Mouse (Mus musculus): ENCODE data around the gene Mipol1. TPM values are rescaled to one million over a fixed set of nuclear protein-coding genes. Genes with fewer than 3 reads are reported as not detected.
A peak's percentile ranks its signal among the peaks of the same experiment; 100 is the strongest.
"Not testable (repeated sequence)": the region's sequence is repeated elsewhere in the genome, so short reads cannot be mapped to it uniquely, and the experiment has no call there.

Gene Mipol1
- total RNA-seq (2022): 1 to 10 TPM; 2.9 to 6.3 (median 4.0) TPM

- peak; percentile 83 for DNase-seq (ENCODE audit: low spot score)
These were observed at the start of gene Mipol1, which contains the start of gene Prps1l3 for GRCm38 (mm10) chr12:57230192-57230706. TSS of gene Mipol1 (plus strand) at chr12:57230427. TSS of gene Prps1l3 (plus strand) at chr12:57230412.

- no peak for DNase-seq (ENCODE audit: low spot score)
These were observed 45.7 kb upstream of the Mipol1 start for GRCm38 (mm10) chr12:57184401-57185147.

- no peak for DNase-seq (ENCODE audit: low spot score)
These were observed 44.8 kb upstream of the Mipol1 start for GRCm38 (mm10) chr12:57185475-57185874.

- no peak for DNase-seq (ENCODE audit: low spot score)
These were observed 44.1 kb upstream of the Mipol1 start for GRCm38 (mm10) chr12:57186126-57186525.

- no peak for DNase-seq (ENCODE audit: low spot score)
These were observed 43.2 kb upstream of the Mipol1 start for GRCm38 (mm10) chr12:57187032-57187431.

- no peak for DNase-seq (ENCODE audit: low spot score)
These were observed 35.6 kb upstream of the Mipol1 start for GRCm38 (mm10) chr12:57194609-57195008.

- DNase-seq (ENCODE audit: low spot score): no peak
These were observed 34.0 kb upstream of the Mipol1 start for GRCm38 (mm10) chr12:57196286-57196607.

GRCm38 (mm10) chr12:57196608-57197362 is 33.4 kb upstream of the Mipol1 start:
- peak; percentile 4 for DNase-seq (ENCODE audit: low spot score)

- no peak for DNase-seq (ENCODE audit: low spot score)
These were observed 32.7 kb upstream of the Mipol1 start, which contains the start of gene Slc25a21 for GRCm38 (mm10) chr12:57197363-57198026. TSS of gene Slc25a21 (minus strand) at chr12:57197472.

- DNase-seq (ENCODE audit: low spot score): no peak
These were observed 32.0 kb upstream of the Mipol1 start for GRCm38 (mm10) chr12:57198269-57198668.

GRCm38 (mm10) chr12:57199427-57199826 is 30.8 kb upstream of the Mipol1 start:
- DNase-seq (ENCODE audit: low spot score): no peak

GRCm38 (mm10) chr12:57201901-57202300 is 28.3 kb upstream of the Mipol1 start:
- no peak for DNase-seq (ENCODE audit: low spot score)

GRCm38 (mm10) chr12:57204276-57204851 is 25.9 kb upstream of the Mipol1 start:
- no peak for DNase-seq (ENCODE audit: low spot score)

GRCm38 (mm10) chr12:57211353-57212311 is 18.6 kb upstream of the Mipol1 start:
- DNase-seq (ENCODE audit: low spot score): no peak

GRCm38 (mm10) chr12:57212463-57212862 is 17.8 kb upstream of the Mipol1 start:
- not testable (repeated sequence) for DNase-seq (ENCODE audit: low spot score)

GRCm38 (mm10) chr12:57226411-57226810 is 3.8 kb upstream of the Mipol1 start:
- no peak for DNase-seq (ENCODE audit: low spot score)

- DNase-seq (ENCODE audit: low spot score): no peak
These were observed 2.5 kb upstream of the Mipol1 start for GRCm38 (mm10) chr12:57227776-57228175.

- no peak for DNase-seq (ENCODE audit: low spot score)
These were observed 524 bp upstream of the Mipol1 start for GRCm38 (mm10) chr12:57229703-57230102.

- no peak for DNase-seq (ENCODE audit: low spot score)
These were observed 1.1 kb downstream of the Mipol1 start for GRCm38 (mm10) chr12:57231085-57231875.

GRCm38 (mm10) chr12:57233386-57233785 is 3.2 kb downstream of the Mipol1 start:
- DNase-seq (ENCODE audit: low spot score): no peak

Measured in heart, adult 8-10 months (tissue).